Mouse (Mus musculus) embryonic fibroblast, embryonic 13.5 days (primary cell): ENCODE results near the gene Elovl2.

Experiments
- CTCF ChIP-seq: IDR thresholded peaks from 2 replicates; pipeline ENCODE4 v1.5.1; 2011; ENCODE audit warnings: mild to moderate bottlenecking, control low read depth, low read length, moderate library complexity, borderline replicate concordance; ENCODE audit not compliant: insufficient read depth
- POLR2A ChIP-seq: IDR thresholded peaks from 2 replicates; pipeline ENCODE4 v1.6.1; 2011; ENCODE audit warnings: low read depth, mild to moderate bottlenecking, control low read depth, low read length, moderate library complexity

DNA sequence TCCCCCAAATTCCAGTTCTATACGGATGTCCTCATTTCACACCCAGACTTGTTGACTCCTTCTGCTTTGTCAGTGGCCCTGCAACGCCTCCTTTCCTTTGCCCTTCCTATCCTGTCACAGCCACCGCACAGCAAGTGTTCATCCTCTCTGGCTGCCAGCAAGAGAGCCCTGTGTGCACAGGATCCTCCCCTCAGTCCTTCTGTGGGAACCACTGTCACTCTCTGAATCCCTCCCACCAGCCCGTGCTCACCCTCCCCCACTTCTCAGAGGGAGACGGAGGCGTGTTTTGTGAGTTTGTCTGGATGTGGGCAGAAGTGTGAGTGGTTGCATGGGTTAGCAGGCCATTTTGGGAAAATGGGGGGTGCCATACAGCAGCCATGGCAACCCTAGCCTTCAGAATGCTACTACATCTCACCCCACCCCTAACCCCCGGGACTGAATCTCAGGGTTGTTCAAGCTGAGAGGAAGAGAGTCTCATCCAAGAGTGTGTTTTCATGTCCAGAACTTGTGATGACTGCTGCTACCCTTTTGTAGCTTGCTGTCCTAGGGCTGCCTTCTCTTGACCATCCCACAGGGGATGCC lies 47.7 kb upstream of the Elovl2 start:
- no peak for TF ChIP-seq CTCF
- TF ChIP-seq POLR2A = no peak
